Mouse (Mus musculus) G1E (cell line): ENCODE results near the gene Otop3.

ENCODE experiments used
- CTCF ChIP-seq: IDR thresholded peaks from 2 replicates; pipeline ENCODE4 v1.5.1; 2012; ENCODE audit warnings: low read depth, low read length, inconsistent platforms, mixed read lengths
- GATA1 ChIP-seq: IDR thresholded peaks from 2 replicates; pipeline ENCODE4 v1.6.1; 2012; ENCODE audit warnings: borderline replicate concordance, low read length, inconsistent platforms, mixed read lengths
- GATA2 ChIP-seq: IDR thresholded peaks from 2 replicates; pipeline ENCODE4 v1.6.1; 2012; ENCODE audit warnings: low read depth, low read length, inconsistent platforms, borderline replicate concordance
- POLR2AphosphoS5 ChIP-seq: IDR thresholded peaks from 2 replicates; pipeline ENCODE4 v1.6.1; 2012; ENCODE audit warnings: low read depth, low read length, inconsistent platforms; ENCODE audit not compliant: insufficient replicate concordance
- TAL1 ChIP-seq: conservative IDR thresholded peaks from 2 replicates; pipeline ENCODE4 v1.6.1; 2012; ENCODE audit warnings: low read depth, low read length, inconsistent platforms, mixed read lengths

DNA sequence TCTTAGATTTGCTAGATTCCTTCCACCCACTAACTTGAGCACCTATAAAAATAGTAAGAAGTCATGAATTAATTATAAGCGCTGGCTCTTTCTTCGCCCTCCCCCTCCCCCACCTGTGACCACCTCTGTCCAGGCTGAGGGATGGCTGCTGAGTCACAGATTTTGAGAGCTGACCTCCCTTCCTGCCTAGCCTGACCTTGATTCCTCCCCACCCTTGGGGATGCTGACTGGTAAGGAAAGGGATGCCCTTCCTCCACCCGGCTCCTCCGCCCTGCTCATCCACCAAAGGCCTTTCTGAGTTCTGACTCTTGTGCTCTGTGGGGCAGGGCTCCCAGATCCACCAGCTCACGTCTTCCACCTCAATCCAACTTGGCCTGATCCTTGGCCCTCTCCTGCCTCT, 50.1 kb downstream of the Otop3 start:
- TF ChIP-seq CTCF = no peak
- TF ChIP-seq GATA1 = no peak
- TF ChIP-seq GATA2 = no peak
- TF ChIP-seq TAL1 = no peak
- no peak for TF ChIP-seq POLR2AphosphoS5
